Mouse (Mus musculus) lung, adult 2 months (tissue): Measurements from ENCODE around the gene Tssk3. TPM values are rescaled to one million over a fixed set of nuclear protein-coding genes. Genes with fewer than 3 reads are reported as not detected.
"Not testable (repeated sequence)": the region's sequence is repeated elsewhere in the genome, so short reads cannot be mapped to it uniquely, and the experiment has no call there.

ENCODE experiments used
- DNase-seq: peaks from one replicate; pipeline ENCODE4 v3.0.0; 2022
- H3K4me1 ChIP-seq: fragments of 200-500 bp; 2 replicates; pipeline ENCODE4 v1.6.1; 2011; ENCODE audit warnings: low read length; ENCODE audit not compliant: control insufficient read depth, insufficient read depth
- H3K4me3 ChIP-seq: fragments of 200-500 bp; replicated peaks from 2 replicates; pipeline ENCODE3; 2011; ENCODE audit warnings: low read depth, mild to moderate bottlenecking, control low read depth, low read length; ENCODE audit errors: extremely low read depth
- CTCF ChIP-seq: fragments of 200-500 bp; IDR thresholded peaks from 2 replicates; pipeline ENCODE4 v1.5.1; 2011; ENCODE audit warnings: mild to moderate bottlenecking, low read length, control low read depth; ENCODE audit not compliant: insufficient read depth
- POLR2A ChIP-seq: fragments of 200-500 bp; IDR thresholded peaks from 2 replicates; pipeline ENCODE4 v1.6.1; 2011; ENCODE audit warnings: low read depth, mild to moderate bottlenecking, control low read depth, low read length, borderline replicate concordance; ENCODE audit errors: extremely low read depth
- WGBS: fragments of 180-500 bp; shearing (Covaris S2); methylation state at CpG from one replicate; pipeline ENCODE4 v1.1.7; 2018; 5-methylcytosine and 5-hydroxymethylcytosine counted together
- polyA plus RNA-seq: library from polyadenylated mRNA; depleted of rRNA; stranded (reverse); fragments of >200 nt; gene quantifications from 2 replicates; pipeline ENCODE4 v1.2.3, GENCODE M21; 2012; rRNA removed

Gene Tssk3
- polyA plus RNA-seq: 0.12 TPM in 1 of 2 replicates, not detected in the other

DNA sequence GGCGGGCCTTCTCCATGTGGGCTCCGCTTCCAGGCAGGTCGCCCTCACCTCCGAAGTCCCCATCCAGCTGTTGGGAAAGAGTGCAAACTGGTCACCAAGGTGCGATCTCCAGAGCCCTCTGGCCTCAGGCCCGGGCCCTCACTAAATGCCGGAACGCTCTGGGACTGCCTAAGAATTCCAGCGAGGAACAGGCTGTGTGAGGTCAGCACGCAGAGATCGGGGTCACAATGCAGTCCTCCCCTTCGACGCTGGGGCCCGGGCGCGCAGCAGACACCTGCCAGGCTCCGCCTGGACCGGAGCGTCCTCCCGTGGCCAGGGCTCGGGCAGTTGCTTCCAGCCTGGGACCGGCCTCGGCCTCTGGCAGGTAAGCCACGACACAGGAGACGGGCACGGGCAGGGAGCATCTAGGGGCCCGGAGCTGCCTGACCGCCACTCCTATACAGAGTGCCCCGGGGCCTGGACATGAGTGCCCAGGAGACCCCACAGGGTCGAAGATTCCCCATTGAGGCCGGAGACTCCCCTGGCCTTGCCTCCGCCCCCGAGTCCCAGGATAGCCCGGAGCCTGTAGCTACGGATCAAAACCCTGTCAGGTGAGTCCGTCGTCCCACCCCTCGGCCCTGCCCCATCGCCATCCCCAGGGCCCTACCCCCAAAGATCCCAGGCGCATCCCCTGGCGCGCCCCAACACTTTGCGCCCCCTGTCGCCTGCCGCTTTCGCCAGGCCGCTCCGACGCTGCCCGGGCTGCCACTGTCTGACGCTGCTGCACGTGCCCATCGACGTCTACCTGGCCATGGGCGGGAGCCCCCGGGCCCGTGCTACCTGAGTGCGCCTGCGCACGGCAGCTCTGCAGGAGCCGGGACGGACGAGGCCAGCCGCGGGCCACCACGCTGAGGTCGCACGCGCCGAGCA, at the start of gene Tssk3, which contains the start of gene Fam229a:
Tssk3 (minus strand) TSS at position 51 of the 909 bp plus-strand sequence.
Fam229a (plus strand) TSS at position 219 of the 909 bp plus-strand sequence.
- TF ChIP-seq POLR2A (no peak), CTCF (no peak)
- Histone ChIP-seq H3K4me3 (no peak within 1 kb of the TSS), H3K4me1 (no peaks in the 10 kb centered on the region)
- WGBS: 11% methylated on average over 70 of the region's 70 CpGs
- peak; percentile 49 for DNase-seq

- H3K4me1 ChIP-seq: peaks cover 6% of the 10 kb centered on the region; the same call in 1 of the 2 replicates
- no peak overlapping the region for H3K4me3 ChIP-seq
- no peak for DNase-seq
- TF ChIP-seq POLR2A (no peak), CTCF (peak; percentile 37; the same call in 1 of the 2 replicates)
- WGBS: 83% methylated on average over 6 of the region's 6 CpGs
Observed at GRCm38 (mm10) chr4:129540012-129540411, 49.2 kb upstream of the Tssk3 start.

DNA sequence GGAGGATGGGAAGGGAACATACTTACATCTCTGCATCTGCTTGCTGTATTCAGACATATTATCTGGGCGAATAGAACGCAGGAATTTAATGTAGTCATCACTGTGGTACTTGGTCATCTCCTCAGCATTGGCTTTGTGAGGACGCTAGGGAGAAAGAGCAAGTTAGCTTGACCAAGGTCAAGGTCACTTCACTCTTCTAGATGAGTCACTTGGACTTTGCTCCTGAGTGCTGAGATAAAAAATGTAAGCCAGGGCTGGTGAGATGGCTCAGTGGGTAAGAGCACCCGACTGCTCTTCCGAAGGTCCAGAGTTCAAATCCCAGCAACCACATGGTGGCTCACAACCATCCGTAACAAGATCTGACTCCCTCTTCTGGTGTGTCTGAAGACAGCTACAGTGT, 38.1 kb upstream of the Tssk3 start:
- not testable (repeated sequence) for H3K4me3 ChIP-seq, H3K4me1 ChIP-seq, DNase-seq
- WGBS: 87% methylated on average over 6 of the region's 6 CpGs

- H3K4me3 ChIP-seq: no peak overlapping the region
- DNase-seq: no peak
- WGBS: 79% methylated on average over 3 of the region's 3 CpGs
- H3K4me1 ChIP-seq: no peaks in the 10 kb centered on the region
- TF ChIP-seq CTCF (no peak), POLR2A (no peak)
Observed at GRCm38 (mm10) chr4:129525889-129526288, 35.1 kb upstream of the Tssk3 start.

- no peak for DNase-seq
- WGBS: 89% methylated on average over 5 of the region's 5 CpGs
- no peak overlapping the region for H3K4me3 ChIP-seq
- no peaks in the 10 kb centered on the region for H3K4me1 ChIP-seq
- TF ChIP-seq CTCF (no peak), POLR2A (no peak)
Observed at GRCm38 (mm10) chr4:129525338-129525737, 34.5 kb upstream of the Tssk3 start.

DNA sequence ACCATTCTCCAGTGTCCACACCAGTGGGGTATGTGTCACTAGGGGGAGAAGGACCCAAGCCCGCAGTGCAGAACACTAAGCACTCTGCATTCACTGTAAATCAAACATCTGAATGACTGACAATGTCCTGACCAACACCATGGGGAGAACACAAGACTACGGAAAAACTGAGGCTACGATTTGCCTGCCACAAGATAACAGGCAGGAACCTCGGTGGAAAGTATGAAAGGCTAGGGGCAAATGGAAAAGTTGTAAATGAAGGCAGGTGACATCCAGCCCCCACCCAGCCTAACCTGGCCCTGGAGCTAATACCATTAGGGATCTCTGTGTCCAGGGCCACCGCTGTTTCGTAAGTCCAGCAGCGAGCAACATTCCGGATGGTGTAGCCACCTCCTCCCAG, 27.7 kb upstream of the Tssk3 start:
- DNase-seq: no peak
- Histone ChIP-seq H3K4me1 (peaks cover 4% of the 10 kb centered on the region; the same call in 1 of the 2 replicates), H3K4me3 (no peak overlapping the region)
- TF ChIP-seq CTCF (no peak), POLR2A (no peak)
- 92% methylated on average over 8 of the region's 8 CpGs for WGBS

GRCm38 (mm10) chr4:129516925-129517324, 26.1 kb upstream of the Tssk3 start:
- WGBS: 49% methylated on average over 2 of the region's 2 CpGs
- no peak for DNase-seq

DNA sequence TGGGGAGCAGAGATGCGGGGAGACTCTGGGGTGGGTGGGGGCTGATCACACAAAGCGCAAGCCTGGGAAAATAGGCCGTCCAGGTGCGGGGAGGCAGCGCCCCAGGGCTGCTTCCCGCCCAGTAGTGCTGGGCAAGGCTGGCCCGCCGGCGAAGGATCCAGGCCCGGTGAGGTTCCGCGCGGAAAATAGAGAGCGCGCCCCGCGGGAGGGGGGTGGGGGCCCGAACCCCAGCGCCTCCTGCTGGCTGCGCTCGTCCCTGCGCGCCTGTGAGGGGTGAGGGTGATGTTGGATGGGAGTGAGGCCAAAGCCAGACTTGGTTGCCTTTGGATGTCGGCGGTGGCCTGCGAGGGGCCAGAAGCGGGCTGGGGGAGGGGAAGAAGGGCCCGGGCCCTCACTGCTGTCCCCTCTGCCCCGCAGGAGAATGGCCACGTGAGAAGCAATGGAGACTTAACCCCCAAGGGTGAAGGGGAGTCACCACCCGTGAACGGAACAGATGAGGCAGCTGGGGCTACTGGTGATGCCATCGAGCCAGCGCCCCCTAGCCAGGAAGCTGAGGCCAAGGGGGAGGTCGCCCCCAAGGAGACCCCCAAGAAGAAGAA, 23.6 kb upstream of the Tssk3 start:
- peak overlapping the region; percentile 77 for H3K4me3 ChIP-seq
- peak; percentile 51 for DNase-seq
- no peak for TF ChIP-seq POLR2A
- TF ChIP-seq CTCF: peak; percentile 57
- H3K4me1 ChIP-seq: peaks cover 4% of the 10 kb centered on the region; the same call in 1 of the 2 replicates
- WGBS: 1% methylated on average over 33 of the region's 35 CpGs

More at GRCm38 (mm10) chr4:129516925-129517324, 26.1 kb upstream of the Tssk3 start:
- no peak overlapping the region for H3K4me3 ChIP-seq
- H3K4me1 ChIP-seq: peaks cover 4% of the 10 kb centered on the region; the same call in 1 of the 2 replicates
- TF ChIP-seq POLR2A (no peak), CTCF (no peak)

DNA sequence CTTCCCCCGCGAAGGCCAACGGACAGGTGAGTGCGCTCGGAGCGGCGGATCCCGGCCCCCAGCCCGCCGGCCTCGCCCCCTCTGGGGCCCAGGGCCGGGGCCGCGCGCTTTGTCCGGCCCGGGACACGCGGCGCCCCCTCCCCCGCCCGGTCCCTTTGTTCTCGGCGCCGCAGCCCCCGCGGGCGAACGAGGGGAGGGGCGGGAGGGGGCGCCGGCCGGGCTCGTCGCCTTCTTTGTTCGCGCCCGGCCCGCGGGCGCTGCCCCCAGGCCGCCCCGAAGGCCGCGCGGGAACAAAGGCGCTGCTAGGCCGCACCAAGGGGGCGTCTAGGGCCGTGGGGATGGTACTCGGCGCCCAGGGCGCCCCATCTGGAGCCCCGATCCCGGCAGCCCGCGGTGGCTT, 23.1 kb upstream of the Tssk3 start:
- Histone ChIP-seq H3K4me1 (peaks cover 7% of the 10 kb centered on the region; the same call in 1 of the 2 replicates), H3K4me3 (peak overlapping the region; percentile 77)
- TF ChIP-seq POLR2A (no peak), CTCF (no peak)
- no peak for DNase-seq
- under 1% methylated on average over 37 of the region's 57 CpGs for WGBS
